Mouse (Mus musculus): ENCODE measurements around the gene Clptm1. TPM values are rescaled to one million over a fixed set of nuclear protein-coding genes. Genes with fewer than 3 reads are reported as not detected.

The Clptm1 gene
- polyA plus RNA-seq, 1 experiment from 2014 or later, result 94.1 TPM

DNA sequence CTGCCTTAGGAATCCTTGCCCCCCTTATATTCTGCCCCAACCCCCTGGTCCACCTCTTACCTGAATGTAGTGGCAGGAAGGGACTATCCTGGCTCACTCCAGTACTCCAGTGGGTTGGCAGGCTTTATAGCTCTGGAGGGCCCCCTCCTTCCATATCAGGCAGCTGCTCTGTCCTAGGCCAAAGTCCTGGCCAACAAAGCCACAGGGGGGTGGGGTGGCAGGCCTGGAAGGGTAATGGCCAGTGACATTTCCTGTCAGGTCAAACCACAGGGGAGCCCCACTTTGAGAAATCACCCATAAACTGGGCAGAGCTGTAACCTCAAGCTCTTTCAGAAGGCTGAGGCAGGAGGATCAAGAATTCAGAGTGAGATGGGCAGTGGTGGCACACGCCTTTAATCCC lies 11.8 kb upstream of the Clptm1 start:
- no peaks in the 10 kb centered on the region for H3K4me1 ChIP-seq (ENCODE audit: control insufficient read depth, insufficient read depth, low read length)
- H3K9me3 ChIP-seq (ENCODE audit: control insufficient read depth, low read length), result no peaks in the 10 kb centered on the region
- H3K4me2 ChIP-seq, result no peak overlapping the region
- no peak overlapping the region for H3K27ac ChIP-seq (ENCODE audit: low read depth, low read length)
- no peaks in the 10 kb centered on the region for H3K36me3 ChIP-seq (ENCODE audit: control insufficient read depth, insufficient read depth, low read length)
- DNase-seq (ENCODE audit: low spot score, missing footprints) (peak; percentile 45), ATAC-seq (ENCODE audit: low FRiP score) (no peak)
- H3K9ac ChIP-seq (ENCODE audit: low read length), result no peak overlapping the region
- H3K27me3 ChIP-seq (ENCODE audit: control insufficient read depth, insufficient read depth, low read length), result no peaks in the 10 kb centered on the region
- no peak overlapping the region for H3K4me3 ChIP-seq (ENCODE audit: low read depth, low read length)
- 64% methylated on average over 1 of the region's 1 CpGs for WGBS

GRCm38 (mm10) chr7:19675824-19676223 lies 11.0 kb upstream of the Clptm1 start:
- 85% methylated on average over 10 of the region's 10 CpGs for WGBS
- H3K9ac ChIP-seq (ENCODE audit: low read length), result no peak overlapping the region

DNA sequence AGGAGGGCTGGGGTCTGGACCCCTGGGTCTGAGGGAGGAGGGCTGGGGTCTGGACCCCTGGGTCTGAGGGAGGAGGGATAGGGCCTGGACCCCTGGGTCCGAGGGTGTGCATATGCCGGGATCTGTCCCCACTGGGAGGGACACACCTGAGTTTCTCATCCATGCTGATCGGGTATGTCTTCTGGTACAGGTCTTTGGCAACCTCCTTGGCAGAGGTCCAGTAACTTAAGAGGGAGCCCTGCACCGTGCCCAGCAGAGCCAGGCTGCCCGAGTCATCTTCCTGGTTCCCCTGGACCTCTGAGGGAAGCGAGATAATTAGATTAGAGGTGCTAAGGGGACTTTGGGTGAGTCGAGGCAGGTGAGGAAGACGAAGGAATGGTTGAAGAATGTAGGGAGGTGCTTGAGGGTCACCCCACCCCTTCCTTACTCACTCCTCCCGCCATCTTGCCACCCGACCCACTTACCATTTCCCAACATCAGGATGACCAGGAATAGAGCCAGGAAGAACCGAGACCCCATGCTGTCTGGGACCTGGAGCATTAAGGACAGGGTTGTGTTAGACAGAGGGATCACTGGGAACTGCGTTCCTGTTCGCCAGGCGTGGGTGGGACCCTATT lies 8.4 kb upstream of the Clptm1 start:
- Histone ChIP-seq H3K36me3 (ENCODE audit: control insufficient read depth, insufficient read depth, low read length) (no peaks in the 10 kb centered on the region), H3K27ac (ENCODE audit: low read depth, low read length) (no peak overlapping the region), H3K4me3 (ENCODE audit: low read depth, low read length) (no peak overlapping the region), H3K9ac (ENCODE audit: low read length) (no peak overlapping the region), H3K9me3 (ENCODE audit: control insufficient read depth, low read length) (no peaks in the 10 kb centered on the region), H3K4me1 (ENCODE audit: control insufficient read depth, insufficient read depth, low read length) (no peaks in the 10 kb centered on the region), H3K27me3 (ENCODE audit: control insufficient read depth, insufficient read depth, low read length) (no peaks in the 10 kb centered on the region), H3K4me2 (no peak overlapping the region)
- WGBS, result 69% methylated on average over 14 of the region's 14 CpGs
- DNase-seq (ENCODE audit: low spot score, missing footprints) (no peak), ATAC-seq (ENCODE audit: low FRiP score) (no peak)

More at GRCm38 (mm10) chr7:19675824-19676223, 11.0 kb upstream of the Clptm1 start:
- no peak overlapping the region for H3K4me2 ChIP-seq
- no peak overlapping the region for H3K27ac ChIP-seq (ENCODE audit: low read depth, low read length)
- no peak overlapping the region for H3K4me3 ChIP-seq (ENCODE audit: low read depth, low read length)
- H3K4me1 ChIP-seq (ENCODE audit: control insufficient read depth, insufficient read depth, low read length), result no peaks in the 10 kb centered on the region
- no peaks in the 10 kb centered on the region for H3K36me3 ChIP-seq (ENCODE audit: control insufficient read depth, insufficient read depth, low read length)
- H3K9me3 ChIP-seq (ENCODE audit: control insufficient read depth, low read length), result no peaks in the 10 kb centered on the region
- H3K27me3 ChIP-seq (ENCODE audit: control insufficient read depth, insufficient read depth, low read length), result no peaks in the 10 kb centered on the region
- ATAC-seq (ENCODE audit: low FRiP score) (no peak), DNase-seq (ENCODE audit: low spot score, missing footprints) (no peak)

GRCm38 (mm10) chr7:19671511-19671910 lies 6.7 kb upstream of the Clptm1 start:
- Histone ChIP-seq H3K27me3 (ENCODE audit: control insufficient read depth, insufficient read depth, low read length) (no peaks in the 10 kb centered on the region), H3K9me3 (ENCODE audit: control insufficient read depth, low read length) (no peaks in the 10 kb centered on the region), H3K36me3 (ENCODE audit: control insufficient read depth, insufficient read depth, low read length) (no peaks in the 10 kb centered on the region), H3K4me1 (ENCODE audit: control insufficient read depth, insufficient read depth, low read length) (no peaks in the 10 kb centered on the region), H3K4me3 (ENCODE audit: low read depth, low read length) (no peak overlapping the region), H3K4me2 (no peak overlapping the region), H3K9ac (ENCODE audit: low read length) (no peak overlapping the region), H3K27ac (ENCODE audit: low read depth, low read length) (no peak overlapping the region)
- DNase-seq (ENCODE audit: low spot score, missing footprints), result no peak
- WGBS, result 75% methylated on average over 10 of the region's 10 CpGs
- no peak for ATAC-seq (ENCODE audit: low FRiP score)

DNA sequence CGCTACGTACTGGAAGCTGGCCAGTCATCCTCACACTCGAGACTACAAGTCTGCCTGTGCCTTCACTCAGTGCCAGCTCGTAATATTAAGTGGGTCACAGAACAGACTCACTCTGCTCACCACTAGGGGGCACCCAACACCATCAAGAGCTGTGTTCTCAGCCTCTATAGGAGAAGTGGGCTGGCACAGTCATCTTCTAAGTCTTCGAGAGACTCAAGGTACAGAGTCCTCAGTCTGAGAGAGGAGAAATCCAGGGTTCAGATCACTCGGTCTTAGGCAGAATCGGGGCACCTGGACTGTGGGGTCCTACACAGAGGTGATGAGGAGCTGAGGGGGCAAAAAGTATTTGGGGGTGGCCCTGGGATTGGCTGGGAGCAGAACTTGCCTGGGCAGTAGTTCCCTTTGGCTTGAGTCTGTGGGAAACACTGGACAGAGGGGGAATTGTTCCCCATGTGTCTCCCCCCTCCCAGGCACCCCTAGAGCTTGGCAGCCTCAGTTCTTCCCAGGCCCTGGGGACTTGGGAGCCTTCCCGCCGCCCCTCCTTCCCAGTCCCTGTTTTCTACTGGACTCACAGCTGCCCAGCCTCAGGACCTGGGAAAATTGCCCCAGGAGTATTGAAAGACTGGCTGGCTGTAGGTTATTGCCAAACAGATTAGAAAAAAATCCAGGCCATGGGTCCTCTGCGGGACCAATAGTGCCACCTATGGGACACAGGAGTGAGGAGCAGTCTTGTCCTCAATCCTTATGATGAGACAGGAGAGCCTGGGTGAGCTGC lies 4.3 kb upstream of the Clptm1 start:
- Histone ChIP-seq H3K4me2 (0 out of 2 replicates have a peak overlapping the region, but pooled peaks have one; percentile 6), H3K9ac (ENCODE audit: low read length) (peak overlapping the region; percentile 39; the same call in 1 of the 2 replicates), H3K9me3 (ENCODE audit: control insufficient read depth, low read length) (no peaks in the 10 kb centered on the region), H3K27me3 (ENCODE audit: control insufficient read depth, insufficient read depth, low read length) (no peaks in the 10 kb centered on the region), H3K4me1 (ENCODE audit: control insufficient read depth, insufficient read depth, low read length) (peaks cover 6% of the 10 kb centered on the region), H3K4me3 (ENCODE audit: low read depth, low read length) (no peak overlapping the region), H3K36me3 (ENCODE audit: control insufficient read depth, insufficient read depth, low read length) (no peaks in the 10 kb centered on the region), H3K27ac (ENCODE audit: low read depth, low read length) (no peak overlapping the region)
- ATAC-seq (ENCODE audit: low FRiP score) (peak; percentile 66), DNase-seq (ENCODE audit: low spot score, missing footprints) (peak; percentile 95)
- WGBS, result 9% methylated on average over 10 of the region's 10 CpGs

- 74% methylated on average over 2 of the region's 2 CpGs for WGBS
- H3K4me3 ChIP-seq (ENCODE audit: low read depth, low read length), result no peak overlapping the region
Measured at GRCm38 (mm10) chr7:19667434-19667833, 2.6 kb upstream of the Clptm1 start.

DNA sequence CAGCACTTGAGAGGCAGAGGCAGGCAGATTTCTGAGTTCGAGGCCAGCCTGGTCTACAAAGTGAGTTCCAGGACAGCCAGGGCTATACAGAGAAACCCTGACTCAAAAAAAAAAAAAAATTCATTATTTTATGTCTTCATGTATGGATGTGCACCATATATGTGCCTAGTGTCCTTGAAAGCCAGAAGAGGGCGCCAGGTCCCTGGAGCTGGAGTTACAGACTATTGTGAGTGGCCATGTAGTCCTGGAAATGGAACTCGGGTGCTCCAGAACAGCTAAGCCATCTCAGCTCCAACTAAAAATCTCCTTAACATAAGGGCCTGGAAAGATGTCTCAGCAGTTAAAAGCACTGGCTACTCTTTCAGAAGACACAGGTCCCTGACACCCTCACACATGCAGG lies 1.9 kb upstream of the Clptm1 start:
- Histone ChIP-seq H3K4me2 (no peak overlapping the region), H3K4me1 (ENCODE audit: control insufficient read depth, insufficient read depth, low read length) (peaks cover 14% of the 10 kb centered on the region), H3K4me3 (ENCODE audit: low read depth, low read length) (no peak overlapping the region), H3K36me3 (ENCODE audit: control insufficient read depth, insufficient read depth, low read length) (no peaks in the 10 kb centered on the region), H3K9me3 (ENCODE audit: control insufficient read depth, low read length) (no peaks in the 10 kb centered on the region), H3K27me3 (ENCODE audit: control insufficient read depth, insufficient read depth, low read length) (no peaks in the 10 kb centered on the region), H3K27ac (ENCODE audit: low read depth, low read length) (no peak overlapping the region), H3K9ac (ENCODE audit: low read length) (no peak overlapping the region)
- WGBS, result 59% methylated on average over 3 of the region's 3 CpGs
- no peak for ATAC-seq (ENCODE audit: low FRiP score)
- no peak for DNase-seq (ENCODE audit: low spot score, missing footprints)

More at GRCm38 (mm10) chr7:19667434-19667833, 2.6 kb upstream of the Clptm1 start:
- Histone ChIP-seq H3K27ac (ENCODE audit: low read depth, low read length) (no peak overlapping the region), H3K9ac (ENCODE audit: low read length) (no peak overlapping the region), H3K27me3 (ENCODE audit: control insufficient read depth, insufficient read depth, low read length) (no peaks in the 10 kb centered on the region), H3K4me2 (no peak overlapping the region), H3K36me3 (ENCODE audit: control insufficient read depth, insufficient read depth, low read length) (no peaks in the 10 kb centered on the region), H3K4me1 (ENCODE audit: control insufficient read depth, insufficient read depth, low read length) (peaks cover 14% of the 10 kb centered on the region), H3K9me3 (ENCODE audit: control insufficient read depth, low read length) (no peaks in the 10 kb centered on the region)
- DNase-seq (ENCODE audit: low spot score, missing footprints) (no peak), ATAC-seq (ENCODE audit: low FRiP score) (no peak)

- WGBS, result under 1% methylated on average over 30 of the region's 37 CpGs
- H3K36me3 ChIP-seq (ENCODE audit: control insufficient read depth, insufficient read depth, low read length), result no peaks in the 10 kb centered on the region; the same call in 1 of the 2 replicates
Measured at GRCm38 (mm10) chr7:19664455-19664954, 328 bp downstream of the Clptm1 start.

DNA sequence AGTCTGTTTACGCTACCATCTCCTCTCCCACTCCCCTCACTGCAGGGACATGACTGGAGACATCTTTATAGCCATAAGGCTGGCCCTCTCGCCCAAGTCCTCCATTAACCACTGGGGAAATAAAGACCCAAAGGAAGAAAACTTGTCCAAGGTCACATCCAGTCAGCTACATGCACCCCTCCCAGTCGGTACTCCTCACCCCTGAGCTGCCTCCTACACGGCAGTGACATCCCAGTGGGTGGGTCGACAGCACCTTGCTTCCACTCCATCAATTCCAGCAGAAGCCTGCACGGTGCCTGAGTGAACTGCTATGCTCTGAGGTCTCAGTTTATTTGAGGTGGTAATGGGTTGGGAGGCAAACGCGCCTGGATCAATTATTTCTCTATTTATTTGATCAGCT lies 893 bp downstream of the Clptm1 start:
- WGBS, result 21% methylated on average over 8 of the region's 8 CpGs
- Histone ChIP-seq H3K9me3 (ENCODE audit: control insufficient read depth, low read length) (no peaks in the 10 kb centered on the region), H3K27me3 (ENCODE audit: control insufficient read depth, insufficient read depth, low read length) (no peaks in the 10 kb centered on the region), H3K4me1 (ENCODE audit: control insufficient read depth, insufficient read depth, low read length) (peaks cover 14% of the 10 kb centered on the region), H3K27ac (ENCODE audit: low read depth, low read length) (no peak overlapping the region), H3K9ac (ENCODE audit: low read length) (peak overlapping the region; percentile 98), H3K4me3 (ENCODE audit: low read depth, low read length) (peak overlapping the region; percentile 99), H3K36me3 (ENCODE audit: control insufficient read depth, insufficient read depth, low read length) (no peaks in the 10 kb centered on the region; the same call in 1 of the 2 replicates), H3K4me2 (peak overlapping the region; percentile 80)
- DNase-seq (ENCODE audit: low spot score, missing footprints) (no peak), ATAC-seq (ENCODE audit: low FRiP score) (peak; percentile 10; the same call in 1 of the 2 replicates)

More at GRCm38 (mm10) chr7:19664455-19664954, 328 bp downstream of the Clptm1 start:
- no peak; the same call in none of the 2 replicates for ATAC-seq (ENCODE audit: low FRiP score)
- no peak for DNase-seq (ENCODE audit: low spot score, missing footprints)
- H3K4me3 ChIP-seq (ENCODE audit: low read depth, low read length), result peak overlapping the region; percentile 99
- H3K4me1 ChIP-seq (ENCODE audit: control insufficient read depth, insufficient read depth, low read length), result peaks cover 14% of the 10 kb centered on the region
- H3K9ac ChIP-seq (ENCODE audit: low read length), result peak overlapping the region; percentile 98
- peak overlapping the region; percentile 80 for H3K4me2 ChIP-seq
- H3K27ac ChIP-seq (ENCODE audit: low read depth, low read length), result peak overlapping the region; percentile 40; the same call in 1 of the 2 replicates
- H3K27me3 ChIP-seq (ENCODE audit: control insufficient read depth, insufficient read depth, low read length), result no peaks in the 10 kb centered on the region
- H3K9me3 ChIP-seq (ENCODE audit: control insufficient read depth, low read length), result no peaks in the 10 kb centered on the region

Measured in midbrain, embryonic 11.5 days (tissue).